Mouse (Mus musculus) testis, adult 2 months (tissue): ENCODE results near the gene Tshz3. TPM values are rescaled to one million over a fixed set of nuclear protein-coding genes. Genes with fewer than 3 reads are reported as not detected.

ENCODE experiments used
- H3K27ac ChIP-seq: fragments of 200-500 bp; 2 replicates; pipeline ENCODE4 v1.5.1; 2012; ENCODE audit warnings: low read depth, low read length; ENCODE audit not compliant: control insufficient read depth, insufficient read depth
- H3K27me3 ChIP-seq: fragments of 200-500 bp; 2 replicates; pipeline ENCODE4 v1.6.1; 2012; ENCODE audit warnings: mild to moderate bottlenecking, low read length, moderate library complexity; ENCODE audit not compliant: control insufficient read depth, insufficient read depth
- H3K36me3 ChIP-seq: fragments of 200-500 bp; 2 replicates; pipeline ENCODE4 v1.6.1; 2012; ENCODE audit warnings: mild to moderate bottlenecking, low read length; ENCODE audit not compliant: control insufficient read depth, insufficient read depth
- H3K4me1 ChIP-seq: fragments of 200-500 bp; 2 replicates; pipeline ENCODE4 v1.6.1; 2012; ENCODE audit warnings: low read length; ENCODE audit not compliant: control insufficient read depth, insufficient read depth
- H3K4me3 ChIP-seq: fragments of 200-500 bp; 2 replicates; pipeline ENCODE4 v1.5.1; 2012; ENCODE audit warnings: low read depth, mild to moderate bottlenecking, low read length, moderate library complexity, mixed read lengths; ENCODE audit not compliant: control insufficient read depth
- CTCF ChIP-seq: fragments of 200-500 bp; IDR thresholded peaks from 2 replicates; pipeline ENCODE4 v1.5.1; 2012; ENCODE audit warnings: low read depth, mild to moderate bottlenecking, inconsistent platforms, low read length, moderate library complexity; ENCODE audit not compliant: control insufficient read depth, insufficient read depth, insufficient replicate concordance
- POLR2A ChIP-seq: fragments of 200-500 bp; IDR thresholded peaks from 2 replicates; pipeline ENCODE4 v1.6.1; 2012; ENCODE audit warnings: low read depth, mild to moderate bottlenecking, inconsistent platforms, low read length, moderate library complexity; ENCODE audit not compliant: control insufficient read depth
- polyA plus RNA-seq: library from polyadenylated mRNA; depleted of rRNA; stranded (reverse); fragments of >200 nt; gene quantifications from 2 replicates; pipeline ENCODE4 v1.2.3, GENCODE M21; 2012

The Tshz3 gene
- polyA plus RNA-seq, 1 experiment = 0.31 TPM

GRCm38 (mm10) chr7:36697118-36697855, 631 bp upstream of the Tshz3 start:
- peak overlapping the region; percentile 86 for H3K4me3 ChIP-seq
- no peak for TF ChIP-seq POLR2A
- H3K4me1 ChIP-seq = peaks cover 13% of the 10 kb centered on the region
- H3K27me3 ChIP-seq = no peaks in the 10 kb centered on the region; the same call in 1 of the 2 replicates
- H3K36me3 ChIP-seq = no peaks in the 10 kb centered on the region
- H3K27ac ChIP-seq = no peak overlapping the region

GRCm38 (mm10) chr7:36698589-36698946, 650 bp downstream of the Tshz3 start:
- H3K36me3 ChIP-seq = no peaks in the 10 kb centered on the region
- H3K27ac ChIP-seq = no peak overlapping the region
- H3K27me3 ChIP-seq = no peaks in the 10 kb centered on the region; the same call in 1 of the 2 replicates
- peaks cover 13% of the 10 kb centered on the region for H3K4me1 ChIP-seq
- TF ChIP-seq POLR2A = no peak
- no peak for TF ChIP-seq CTCF
- peak overlapping the region; percentile 86 for H3K4me3 ChIP-seq

GRCm38 (mm10) chr7:36699001-36699987, 1.4 kb downstream of the Tshz3 start:
- no peaks in the 10 kb centered on the region; the same call in 1 of the 2 replicates for H3K27me3 ChIP-seq
- no peak for TF ChIP-seq CTCF
- no peak for TF ChIP-seq POLR2A
- H3K4me1 ChIP-seq = peaks cover 13% of the 10 kb centered on the region
- H3K4me3 ChIP-seq = no peak overlapping the region
- no peaks in the 10 kb centered on the region for H3K36me3 ChIP-seq
- no peak overlapping the region for H3K27ac ChIP-seq

GRCm38 (mm10) chr7:36706636-36707035, 8.7 kb downstream of the Tshz3 start:
- Histone ChIP-seq H3K4me3 (no peak overlapping the region), H3K36me3 (no peaks in the 10 kb centered on the region), H3K27me3 (no peaks in the 10 kb centered on the region), H3K4me1 (peaks cover 2% of the 10 kb centered on the region; the same call in 1 of the 2 replicates), H3K27ac (no peak overlapping the region)
- no peak for TF ChIP-seq POLR2A

GRCm38 (mm10) chr7:36707266-36707665, 9.3 kb downstream of the Tshz3 start:
- H3K27me3 ChIP-seq = no peaks in the 10 kb centered on the region
- H3K27ac ChIP-seq = no peak overlapping the region
- TF ChIP-seq CTCF (no peak), POLR2A (no peak)
- H3K4me3 ChIP-seq = no peak overlapping the region
- H3K4me1 ChIP-seq = peaks cover 2% of the 10 kb centered on the region; the same call in 1 of the 2 replicates
- no peaks in the 10 kb centered on the region for H3K36me3 ChIP-seq

GRCm38 (mm10) chr7:36707681-36708350, 9.9 kb downstream of the Tshz3 start:
- no peak for TF ChIP-seq CTCF
- no peaks in the 10 kb centered on the region for H3K27me3 ChIP-seq
- no peak overlapping the region for H3K4me3 ChIP-seq
- H3K4me1 ChIP-seq = peaks cover 2% of the 10 kb centered on the region; the same call in 1 of the 2 replicates
- no peaks in the 10 kb centered on the region for H3K36me3 ChIP-seq
- no peak overlapping the region for H3K27ac ChIP-seq

- Histone ChIP-seq H3K4me3 (no peak overlapping the region), H3K27me3 (no peaks in the 10 kb centered on the region), H3K27ac (no peak overlapping the region), H3K4me1 (peaks cover 2% of the 10 kb centered on the region; the same call in 1 of the 2 replicates), H3K36me3 (no peaks in the 10 kb centered on the region)
- TF ChIP-seq POLR2A (no peak), CTCF (no peak)
Observed at GRCm38 (mm10) chr7:36708823-36709222, 10.9 kb downstream of the Tshz3 start.
